Mouse (Mus musculus) lung, embryonic 14.5 days (tissue): ENCODE measurements at regions not wholly inside any gene's neighbourhood (a gene's known extent, or its start where the extent isn't known, plus 50 kb on each side); places are given as distances from the start of the nearest gene placed in this dataset.

Source experiments
- ATAC-seq: fragments of 200-750 bp; cut with Nextera tagmentation; 2 replicates; pipeline ENCODE4 v1.8.0; 2017; ENCODE audit warnings: mild to moderate bottlenecking, moderate TSS enrichment, moderate library complexity; ENCODE audit not compliant: insufficient read depth
- DNase-seq: peaks from one replicate; pipeline ENCODE4 v3.0.0-alpha.2; 2015
- H3K27ac ChIP-seq: fragments of 300-500 bp; sonication (generic); 2 replicates; pipeline ENCODE4 v1.5.1; 2014; ENCODE audit warnings: low read depth, mild to moderate bottlenecking, moderate library complexity
- H3K27me3 ChIP-seq: fragments of 300-500 bp; sonication (generic); 2 replicates; pipeline ENCODE4 v1.6.1; 2014; ENCODE audit warnings: low read length, control low read depth; ENCODE audit not compliant: insufficient read depth
- H3K36me3 ChIP-seq: fragments of 300-500 bp; sonication (generic); 2 replicates; pipeline ENCODE4 v1.6.1; 2014; ENCODE audit warnings: control low read depth; ENCODE audit not compliant: insufficient read depth
- H3K4me1 ChIP-seq: fragments of 300-500 bp; sonication (generic); 2 replicates; pipeline ENCODE4 v1.6.1; 2014; ENCODE audit warnings: antibody characterized with exemption, control low read depth; ENCODE audit not compliant: insufficient read depth
- H3K4me2 ChIP-seq: fragments of 300-500 bp; sonication (generic); 2 replicates; pipeline ENCODE4 v1.6.1; 2014; ENCODE audit warnings: mild to moderate bottlenecking
- H3K4me3 ChIP-seq: fragments of 300-500 bp; sonication (generic); 2 replicates; pipeline ENCODE4 v1.5.1; 2014; ENCODE audit warnings: low read depth, low read length
- H3K9ac ChIP-seq: fragments of 300-500 bp; sonication (generic); 2 replicates; pipeline ENCODE4 v1.6.1; 2014
- H3K9me3 ChIP-seq: fragments of 300-500 bp; sonication (generic); 2 replicates; pipeline ENCODE4 v1.6.1; 2016; ENCODE audit warnings: low read depth, low read length, control low read depth
- CTCF ChIP-seq: IDR thresholded peaks from 2 replicates; pipeline ENCODE4 v1.5.1; 2016; ENCODE audit warnings: antibody characterized with exemption, low read depth
- WGBS: fragments of 180-500 bp; shearing (Covaris S2); extraction: QIAGEN DNeasy Blood & Tissue Kit; methylation state at CpG from one replicate; pipeline ENCODE4 v1.1.7; 2014; 5-methylcytosine and 5-hydroxymethylcytosine counted together

GRCm38 (mm10) chr4:68648311-68648710 lies 305.9 kb downstream of the Brinp1 start:
- Histone ChIP-seq H3K4me3 (no peak overlapping the region), H3K9ac (no peak overlapping the region), H3K9me3 (no peaks in the 10 kb centered on the region), H3K27me3 (no peaks in the 10 kb centered on the region), H3K4me1 (no peaks in the 10 kb centered on the region), H3K36me3 (no peaks in the 10 kb centered on the region), H3K4me2 (no peak overlapping the region), H3K27ac (no peak overlapping the region)
- no peak for TF ChIP-seq CTCF
- 89% methylated on average over 1 of the region's 1 CpGs for WGBS
- DNase-seq (no peak), ATAC-seq (no peak)

GRCm38 (mm10) chr4:68633299-68633698 lies 320.9 kb downstream of the Brinp1 start:
- H3K27ac ChIP-seq = no peak overlapping the region
- ATAC-seq = peak; percentile 68; the same call in 1 of the 2 replicates
- WGBS = 61% methylated on average over 2 of the region's 2 CpGs

GRCm38 (mm10) chr4:68624025-68624342 lies 330.2 kb downstream of the Brinp1 start:
- no peak for TF ChIP-seq CTCF

More at GRCm38 (mm10) chr4:68633299-68633698, 320.9 kb downstream of the Brinp1 start:
- H3K9ac ChIP-seq = no peak overlapping the region
- peak; percentile 19 for DNase-seq
- H3K4me3 ChIP-seq = no peak overlapping the region
- H3K4me1 ChIP-seq = no peaks in the 10 kb centered on the region
- H3K36me3 ChIP-seq = no peaks in the 10 kb centered on the region
- TF ChIP-seq CTCF = no peak
- H3K4me2 ChIP-seq = no peak overlapping the region
- no peaks in the 10 kb centered on the region for H3K27me3 ChIP-seq
- H3K9me3 ChIP-seq = no peaks in the 10 kb centered on the region

GRCm38 (mm10) chr4:68623125-68624024 lies 330.8 kb downstream of the Brinp1 start:
- H3K4me2 ChIP-seq = no peak overlapping the region
- DNase-seq (no peak), ATAC-seq (no peak)
- no peak overlapping the region for H3K9ac ChIP-seq
- no peaks in the 10 kb centered on the region for H3K36me3 ChIP-seq
- H3K9me3 ChIP-seq = no peaks in the 10 kb centered on the region
- no peaks in the 10 kb centered on the region for H3K27me3 ChIP-seq
- no peak for TF ChIP-seq CTCF
- no peak overlapping the region for H3K27ac ChIP-seq
- H3K4me1 ChIP-seq = no peaks in the 10 kb centered on the region
- WGBS = 76% methylated on average over 7 of the region's 7 CpGs
- no peak overlapping the region for H3K4me3 ChIP-seq

More at GRCm38 (mm10) chr4:68624025-68624342, 330.2 kb downstream of the Brinp1 start:
- H3K27ac ChIP-seq = no peak overlapping the region
- 44% methylated on average over 4 of the region's 4 CpGs for WGBS
- H3K9me3 ChIP-seq = no peaks in the 10 kb centered on the region
- DNase-seq (no peak), ATAC-seq (no peak)
- no peaks in the 10 kb centered on the region for H3K27me3 ChIP-seq
- H3K9ac ChIP-seq = no peak overlapping the region
- H3K4me3 ChIP-seq = no peak overlapping the region
- no peaks in the 10 kb centered on the region for H3K36me3 ChIP-seq
- no peak overlapping the region for H3K4me2 ChIP-seq
- no peaks in the 10 kb centered on the region for H3K4me1 ChIP-seq

GRCm38 (mm10) chr4:68620585-68620984 lies 333.6 kb downstream of the Brinp1 start:
- no peak for ATAC-seq
- no peak overlapping the region for H3K9ac ChIP-seq
- no peak for TF ChIP-seq CTCF
- no peaks in the 10 kb centered on the region for H3K4me1 ChIP-seq
- H3K4me2 ChIP-seq = no peak overlapping the region
- no peak for DNase-seq
- H3K36me3 ChIP-seq = no peaks in the 10 kb centered on the region
- H3K9me3 ChIP-seq = no peaks in the 10 kb centered on the region
- H3K4me3 ChIP-seq = no peak overlapping the region
- H3K27me3 ChIP-seq = no peaks in the 10 kb centered on the region
- no peak overlapping the region for H3K27ac ChIP-seq
- WGBS = 84% methylated on average over 3 of the region's 3 CpGs

- no peak for ATAC-seq
- no peak for TF ChIP-seq CTCF
Measured at GRCm38 (mm10) chr4:68615706-68616397, 338.3 kb downstream of the Brinp1 start.

More at GRCm38 (mm10) chr4:68615706-68616397, 338.3 kb downstream of the Brinp1 start:
- no peaks in the 10 kb centered on the region for H3K36me3 ChIP-seq
- H3K4me1 ChIP-seq = no peaks in the 10 kb centered on the region
- H3K9me3 ChIP-seq = no peaks in the 10 kb centered on the region
- H3K27me3 ChIP-seq = no peaks in the 10 kb centered on the region
- H3K4me2 ChIP-seq = no peak overlapping the region
- H3K4me3 ChIP-seq = no peak overlapping the region
- 70% methylated on average over 2 of the region's 2 CpGs for WGBS
- no peak overlapping the region for H3K9ac ChIP-seq
- H3K27ac ChIP-seq = no peak overlapping the region
- DNase-seq = peak; percentile 9
